Mouse (Mus musculus): ENCODE results near the gene Ppl.

GRCm38 (mm10) chr16:5101000-5101399 lies 31.2 kb downstream of the Ppl start:
- no peak for TF ChIP-seq CTCF (IDR thresholded peaks at IDR 0.05; ENCODE audit: low read depth, low read length)
- no peak for TF ChIP-seq TAL1 (conservative IDR thresholded peaks at IDR 0.05; ENCODE audit: low read depth, low read length)
- no peak for TF ChIP-seq POLR2AphosphoS5 (IDR thresholded peaks at IDR 0.05; ENCODE audit: insufficient replicate concordance, low read depth, low read length)

All from G1E (cell line).